Mouse (Mus musculus) forebrain, embryonic 13.5 days (tissue): ENCODE data around the gene Cidec. TPM values are rescaled to one million over a fixed set of nuclear protein-coding genes. Genes with fewer than 3 reads are reported as not detected.

Experiments used
- ATAC-seq: fragments of 200-750 bp; cut with Nextera tagmentation; 2 replicates; pipeline ENCODE4 v1.8.0; 2017
- H3K27ac ChIP-seq: fragments of 300-500 bp; sonication (generic); 2 replicates; pipeline ENCODE4 v1.5.1; 2015; ENCODE audit warnings: inconsistent platforms, mild to moderate bottlenecking, moderate library complexity
- H3K27me3 ChIP-seq: fragments of 300-500 bp; sonication (generic); 2 replicates; pipeline ENCODE4 v1.6.1; 2015; ENCODE audit warnings: mild to moderate bottlenecking, inconsistent platforms
- H3K36me3 ChIP-seq: fragments of 300-500 bp; sonication (generic); 2 replicates; pipeline ENCODE4 v1.6.1; 2015; ENCODE audit warnings: mild to moderate bottlenecking, inconsistent platforms; ENCODE audit not compliant: poor library complexity, severe bottlenecking
- H3K4me1 ChIP-seq: fragments of 300-500 bp; sonication (generic); 2 replicates; pipeline ENCODE4 v1.6.1; 2015; ENCODE audit warnings: inconsistent platforms
- H3K4me2 ChIP-seq: fragments of 300-500 bp; sonication (generic); 2 replicates; pipeline ENCODE4 v1.6.1; 2015; ENCODE audit warnings: inconsistent platforms, mild to moderate bottlenecking, moderate library complexity
- H3K4me3 ChIP-seq: fragments of 300-500 bp; sonication (generic); 2 replicates; pipeline ENCODE4 v1.5.1; 2015; ENCODE audit warnings: mild to moderate bottlenecking, inconsistent platforms
- H3K9ac ChIP-seq: fragments of 300-500 bp; sonication (generic); 2 replicates; pipeline ENCODE4 v1.6.1; 2015; ENCODE audit warnings: mild to moderate bottlenecking, inconsistent platforms
- H3K9me3 ChIP-seq: fragments of 300-500 bp; sonication (generic); replicated peaks from 2 replicates; pipeline ENCODE4 v1.6.1; 2016; ENCODE audit warnings: inconsistent platforms
- WGBS: fragments of 180-500 bp; shearing (Covaris S2); methylation state at CpG from one replicate; pipeline ENCODE4 v1.1.7; 2015; 5-methylcytosine and 5-hydroxymethylcytosine counted together
- polyA plus RNA-seq: library from polyadenylated mRNA; unstranded; fragments of >200 nt; fragmentation: Nextera tagmentation; extraction: Ambion mirVana; gene quantifications from 2 replicates; pipeline ENCODE4 v1.2.1, GENCODE M21; 2015

Cidec gene
- polyA plus RNA-seq, 1 experiment from 2014 or later = not detected

DNA sequence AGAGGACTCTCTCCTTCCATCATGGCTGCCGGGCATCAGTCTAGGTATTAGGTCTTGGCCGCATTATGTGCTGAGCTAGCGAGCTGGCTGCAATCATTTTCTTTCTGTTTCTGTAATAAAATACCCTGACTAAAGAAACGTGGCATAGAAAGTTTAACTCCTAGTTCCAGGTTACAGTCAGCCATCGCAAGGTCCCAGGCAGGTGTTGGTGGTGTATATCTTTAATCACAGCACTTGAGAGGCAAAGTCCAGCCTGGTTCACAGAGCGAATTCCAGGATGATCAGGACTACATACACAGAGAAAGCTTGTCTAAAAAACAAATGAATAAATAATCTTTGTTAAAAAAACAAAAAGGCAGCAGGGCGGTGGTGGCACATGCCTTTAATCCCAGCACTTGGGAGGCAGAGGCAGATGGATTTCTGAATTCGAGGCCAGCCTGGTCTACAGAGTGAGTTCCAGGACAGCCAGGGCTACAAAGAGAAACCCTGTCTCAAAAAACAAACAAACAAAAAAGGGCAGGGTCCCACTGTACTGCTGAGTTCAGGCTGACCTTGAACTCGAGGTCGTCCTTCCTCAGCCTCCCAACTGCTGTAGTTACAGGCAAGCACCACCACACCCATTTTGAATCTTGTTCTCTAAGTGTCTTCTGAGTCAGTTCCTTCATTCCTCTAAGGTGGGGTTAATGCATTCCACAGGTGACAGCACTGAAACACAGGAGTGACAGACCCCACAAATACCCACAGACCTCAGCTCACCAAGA lies 39.1 kb downstream of the Cidec start:
- no peak overlapping the region for H3K27ac ChIP-seq
- no peaks in the 10 kb centered on the region for H3K27me3 ChIP-seq
- no peak overlapping the region for H3K4me3 ChIP-seq
- no peak for ATAC-seq
- H3K36me3 ChIP-seq = peaks cover 21% of the 10 kb centered on the region
- H3K9me3 ChIP-seq = 0 out of 2 replicates have a peak, but pooled peaks cover 4% of the 10 kb centered on the region
- no peak overlapping the region for H3K4me2 ChIP-seq
- 83% methylated on average over 10 of the region's 10 CpGs for WGBS
- no peak overlapping the region for H3K9ac ChIP-seq
- H3K4me1 ChIP-seq = peaks cover 18% of the 10 kb centered on the region

DNA sequence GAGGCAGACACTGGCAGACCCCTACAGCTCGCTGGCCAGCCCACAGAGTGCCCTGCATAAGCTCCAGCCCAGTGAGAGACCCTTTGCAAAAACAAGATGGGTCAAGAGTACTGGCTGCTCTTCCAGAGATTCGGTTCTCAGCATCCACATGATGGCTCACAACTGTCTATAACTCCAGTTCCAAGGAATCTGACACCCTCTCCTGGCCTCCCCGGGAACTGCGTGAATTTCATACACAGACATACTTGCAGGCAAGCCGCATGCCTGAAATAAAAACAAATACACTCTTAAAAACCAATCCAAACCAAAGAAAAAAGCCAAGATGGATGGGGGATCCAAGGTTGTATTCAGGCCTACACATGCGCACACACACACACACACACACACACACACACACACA lies 40.1 kb downstream of the Cidec start:
- H3K27me3 ChIP-seq = no peaks in the 10 kb centered on the region
- 0 out of 2 replicates have a peak, but pooled peaks cover 4% of the 10 kb centered on the region for H3K9me3 ChIP-seq
- H3K4me1 ChIP-seq = peaks cover 20% of the 10 kb centered on the region
- no peak overlapping the region for H3K9ac ChIP-seq
- H3K27ac ChIP-seq = no peak overlapping the region
- H3K36me3 ChIP-seq = peaks cover 27% of the 10 kb centered on the region
- ATAC-seq = no peak
- WGBS = 93% methylated on average over 6 of the region's 6 CpGs
- H3K4me3 ChIP-seq = no peak overlapping the region
- no peak overlapping the region for H3K4me2 ChIP-seq

DNA sequence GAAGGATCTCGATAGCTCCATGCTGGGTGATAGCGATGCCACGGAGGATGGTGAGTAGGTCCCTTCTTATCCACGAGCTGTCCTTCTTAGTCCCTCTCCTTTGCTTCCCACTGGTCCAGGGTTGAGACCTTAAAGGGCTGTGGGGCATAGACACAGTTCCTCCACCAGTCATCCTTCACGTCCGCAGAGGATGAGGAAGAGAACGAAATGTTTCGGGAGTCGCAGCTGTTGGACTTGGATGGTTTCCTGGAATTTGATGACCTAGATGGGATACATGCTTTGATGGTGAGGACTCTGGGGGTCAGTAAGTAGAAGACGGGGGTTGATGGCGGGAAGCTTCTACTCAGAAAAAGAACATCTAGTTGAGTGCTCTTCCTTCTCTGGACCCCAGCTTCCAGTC lies 40.7 kb downstream of the Cidec start:
- H3K4me3 ChIP-seq = no peak overlapping the region

DNA sequence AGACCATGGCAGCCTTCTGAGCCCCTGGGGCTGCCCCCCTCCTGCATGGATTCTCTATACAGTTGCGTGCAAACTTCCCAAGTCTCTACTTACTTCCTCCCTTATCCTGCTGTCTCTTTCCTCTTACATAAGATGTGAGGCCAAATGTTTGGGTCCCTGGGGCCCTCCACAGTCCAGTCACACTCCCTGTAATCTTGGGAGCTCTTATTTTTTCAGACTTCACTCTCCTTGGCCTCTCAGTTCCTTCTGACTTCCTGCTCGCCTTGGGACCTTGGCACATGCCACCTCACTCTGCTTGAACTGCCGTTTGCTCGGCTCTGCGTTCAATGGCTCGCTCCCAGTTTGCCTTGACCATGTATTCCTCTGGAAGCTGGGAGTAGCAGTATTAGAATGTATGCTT lies 41.6 kb downstream of the Cidec start:
- no peak for ATAC-seq
- 89% methylated on average over 6 of the region's 6 CpGs for WGBS
- H3K4me3 ChIP-seq = no peak overlapping the region
- peaks cover 20% of the 10 kb centered on the region for H3K4me1 ChIP-seq
- H3K27ac ChIP-seq = no peak overlapping the region
- H3K36me3 ChIP-seq = peaks cover 42% of the 10 kb centered on the region
- H3K27me3 ChIP-seq = no peaks in the 10 kb centered on the region
- H3K9ac ChIP-seq = no peak overlapping the region
- no peak overlapping the region for H3K4me2 ChIP-seq
- H3K9me3 ChIP-seq = 0 out of 2 replicates have a peak, but pooled peaks cover 4% of the 10 kb centered on the region

More for the DNA sequence above, 40.7 kb downstream of the Cidec start:
- Histone ChIP-seq H3K4me1 (peaks cover 20% of the 10 kb centered on the region), H3K4me2 (no peak overlapping the region), H3K27me3 (no peaks in the 10 kb centered on the region), H3K27ac (no peak overlapping the region), H3K9ac (no peak overlapping the region), H3K36me3 (peaks cover 34% of the 10 kb centered on the region), H3K9me3 (0 out of 2 replicates have a peak, but pooled peaks cover 4% of the 10 kb centered on the region)
- 96% methylated on average over 11 of the region's 11 CpGs for WGBS
- ATAC-seq = no peak

DNA sequence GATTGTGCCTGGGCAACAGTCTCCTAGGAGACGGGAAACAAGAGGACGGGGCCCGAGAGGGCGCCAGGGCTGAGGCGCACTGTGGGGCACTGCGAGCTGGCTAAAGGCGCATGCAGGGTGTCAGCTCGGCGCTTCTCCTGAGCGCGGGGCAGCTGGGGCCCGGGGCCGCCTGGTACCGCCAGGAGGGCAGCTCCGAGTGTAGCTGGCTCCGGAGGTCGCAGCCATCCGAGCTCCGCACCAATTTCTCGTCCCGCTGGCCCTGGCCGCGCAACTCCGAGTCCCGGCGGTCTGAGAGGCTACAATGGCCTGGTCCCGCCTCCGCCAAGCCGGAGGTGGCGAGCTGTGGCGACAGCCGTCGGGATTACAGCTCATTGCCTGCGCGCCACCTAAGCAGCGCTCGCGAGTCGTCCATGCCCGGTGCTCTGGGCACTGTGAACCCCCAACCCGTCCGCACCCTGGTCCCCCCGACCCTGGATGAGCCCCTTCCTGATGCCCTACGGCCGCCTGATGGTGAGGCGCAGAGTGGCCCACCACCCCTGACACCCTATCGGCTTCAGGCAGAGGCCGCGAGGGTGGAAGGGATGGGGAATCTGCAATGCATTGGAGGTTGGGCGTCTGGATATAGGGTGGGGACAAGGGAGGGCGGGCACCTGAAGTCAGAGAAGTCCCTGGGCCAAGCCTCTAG lies 43.0 kb downstream of the Cidec start:
- peak overlapping the region; percentile 52 for H3K27ac ChIP-seq
- H3K4me3 ChIP-seq = peak overlapping the region; percentile 48
- H3K36me3 ChIP-seq = peaks cover 47% of the 10 kb centered on the region
- H3K9me3 ChIP-seq = 0 out of 2 replicates have a peak, but pooled peaks cover 4% of the 10 kb centered on the region
- peak overlapping the region; percentile 85 for H3K4me2 ChIP-seq
- H3K4me1 ChIP-seq = peaks cover 20% of the 10 kb centered on the region
- H3K27me3 ChIP-seq = no peaks in the 10 kb centered on the region
- peak; percentile 92 for ATAC-seq
- peak overlapping the region; percentile 74 for H3K9ac ChIP-seq
- under 1% methylated on average over 45 of the region's 51 CpGs for WGBS

DNA sequence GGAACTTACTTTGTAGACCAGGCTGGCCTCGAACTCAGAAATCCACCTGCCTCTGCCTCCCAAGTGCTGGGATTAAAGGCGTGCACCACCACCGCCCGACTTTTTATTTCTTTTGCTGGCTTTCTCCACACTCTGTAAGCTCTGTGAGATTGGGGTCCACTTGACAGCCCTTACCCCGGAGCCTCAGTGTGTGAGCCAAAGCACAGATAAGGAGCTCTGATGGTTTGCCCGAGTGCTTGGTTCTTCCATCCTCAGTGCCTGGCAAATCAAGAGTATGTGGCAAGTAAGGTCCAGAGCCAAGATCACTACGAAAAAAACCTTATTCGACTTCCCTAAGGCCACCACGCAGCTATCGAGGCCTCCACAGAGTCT lies 43.6 kb downstream of the Cidec start:
- ATAC-seq = peak; percentile 25
- 24% methylated on average over 10 of the region's 10 CpGs for WGBS

DNA sequence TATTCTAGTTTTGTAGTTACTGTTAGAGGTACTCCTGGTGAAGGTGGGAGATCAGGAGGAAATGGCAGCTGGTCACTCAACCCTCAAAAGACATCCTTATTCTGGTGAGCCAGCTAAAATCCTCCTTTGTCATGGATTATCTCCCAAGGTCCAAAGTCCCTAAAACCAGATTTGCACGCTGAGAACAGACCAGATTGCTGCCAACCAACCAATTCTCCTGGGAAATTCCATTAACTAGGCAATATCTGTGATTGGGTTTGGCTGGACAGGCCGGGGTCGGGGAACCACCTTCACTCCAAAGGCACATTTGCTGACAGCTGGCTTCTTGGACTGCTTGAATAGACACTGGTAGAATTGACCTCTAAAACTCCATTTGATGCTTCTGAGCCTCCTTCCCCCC lies 44.8 kb downstream of the Cidec start:
- Histone ChIP-seq H3K4me1 (peaks cover 20% of the 10 kb centered on the region), H3K4me2 (no peak overlapping the region), H3K9ac (no peak overlapping the region), H3K27ac (no peak overlapping the region), H3K36me3 (peaks cover 64% of the 10 kb centered on the region), H3K27me3 (no peaks in the 10 kb centered on the region), H3K4me3 (no peak overlapping the region), H3K9me3 (0 out of 2 replicates have a peak, but pooled peaks cover 4% of the 10 kb centered on the region)
- 90% methylated on average over 3 of the region's 3 CpGs for WGBS
- no peak for ATAC-seq

More for the DNA sequence above, 43.6 kb downstream of the Cidec start:
- peak overlapping the region; percentile 52 for H3K27ac ChIP-seq
- H3K4me1 ChIP-seq = peaks cover 20% of the 10 kb centered on the region
- peak overlapping the region; percentile 85 for H3K4me2 ChIP-seq
- 0 out of 2 replicates have a peak, but pooled peaks cover 4% of the 10 kb centered on the region for H3K9me3 ChIP-seq
- peak overlapping the region; percentile 74 for H3K9ac ChIP-seq
- peak overlapping the region; percentile 48 for H3K4me3 ChIP-seq
- H3K27me3 ChIP-seq = no peaks in the 10 kb centered on the region
- peaks cover 52% of the 10 kb centered on the region for H3K36me3 ChIP-seq

DNA sequence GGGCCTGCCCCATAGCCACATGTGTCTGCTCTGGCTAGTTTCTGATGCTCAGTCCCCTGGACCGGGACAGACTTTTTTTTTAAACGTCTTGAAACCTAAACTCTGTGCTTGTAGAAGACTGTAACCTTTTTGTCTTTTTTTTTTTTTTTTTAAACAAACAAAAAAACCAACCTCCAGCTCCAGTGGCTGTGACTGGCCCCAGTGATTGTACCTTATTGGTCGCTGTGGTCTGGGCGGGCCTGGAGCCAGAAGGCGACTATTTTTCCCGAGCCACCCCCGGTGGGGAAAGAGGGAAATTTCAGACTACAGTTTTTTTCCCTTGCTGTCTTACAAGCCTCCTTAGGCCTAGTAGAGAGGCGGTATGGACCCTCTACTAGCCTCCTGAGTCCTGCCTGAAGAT lies 46.6 kb downstream of the Cidec start, which contains the start of gene Ttll3:
Ttll3 (plus strand) TSS at position 301 of the 400 bp plus-strand sequence.
- Histone ChIP-seq H3K9ac (no peak within 1 kb of the TSS), H3K4me2 (no peak within 1 kb of the TSS), H3K27me3 (no peaks in the 10 kb centered on the region), H3K27ac (no peak within 1 kb of the TSS), H3K4me1 (peaks cover 20% of the 10 kb centered on the region), H3K9me3 (no peaks in the 10 kb centered on the region), H3K36me3 (peaks cover 70% of the 10 kb centered on the region), H3K4me3 (no peak within 1 kb of the TSS)
- ATAC-seq = no peak
- 81% methylated on average over 8 of the region's 8 CpGs for WGBS

DNA sequence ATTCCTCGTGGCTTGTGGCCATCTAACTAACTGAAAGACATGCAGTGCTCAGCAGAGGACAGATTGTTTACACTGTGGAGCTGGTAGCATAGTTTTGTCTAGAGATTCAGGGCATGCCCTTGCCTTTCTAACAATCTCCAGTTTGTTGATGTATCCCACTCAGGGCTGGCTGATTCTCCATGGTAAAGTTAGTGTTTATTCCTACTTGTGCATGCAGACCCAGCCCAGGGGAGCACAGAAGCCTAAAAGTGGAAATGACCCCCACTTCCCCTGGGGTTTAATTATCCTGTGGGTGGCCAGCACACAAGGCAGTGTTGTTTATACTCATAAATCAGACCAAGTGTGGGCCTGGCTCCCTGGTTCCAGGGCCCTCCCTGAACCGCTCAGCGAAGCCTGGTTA lies 49.5 kb downstream of the Cidec start:
- no peak overlapping the region for H3K9ac ChIP-seq
- no peaks in the 10 kb centered on the region for H3K4me1 ChIP-seq
- peaks cover 98% of the 10 kb centered on the region for H3K36me3 ChIP-seq
- H3K27me3 ChIP-seq = no peaks in the 10 kb centered on the region
- WGBS = 82% methylated on average over 3 of the region's 3 CpGs
- H3K4me2 ChIP-seq = no peak overlapping the region
- no peak overlapping the region for H3K4me3 ChIP-seq
- no peak overlapping the region for H3K27ac ChIP-seq
- no peak for ATAC-seq
- no peaks in the 10 kb centered on the region for H3K9me3 ChIP-seq

DNA sequence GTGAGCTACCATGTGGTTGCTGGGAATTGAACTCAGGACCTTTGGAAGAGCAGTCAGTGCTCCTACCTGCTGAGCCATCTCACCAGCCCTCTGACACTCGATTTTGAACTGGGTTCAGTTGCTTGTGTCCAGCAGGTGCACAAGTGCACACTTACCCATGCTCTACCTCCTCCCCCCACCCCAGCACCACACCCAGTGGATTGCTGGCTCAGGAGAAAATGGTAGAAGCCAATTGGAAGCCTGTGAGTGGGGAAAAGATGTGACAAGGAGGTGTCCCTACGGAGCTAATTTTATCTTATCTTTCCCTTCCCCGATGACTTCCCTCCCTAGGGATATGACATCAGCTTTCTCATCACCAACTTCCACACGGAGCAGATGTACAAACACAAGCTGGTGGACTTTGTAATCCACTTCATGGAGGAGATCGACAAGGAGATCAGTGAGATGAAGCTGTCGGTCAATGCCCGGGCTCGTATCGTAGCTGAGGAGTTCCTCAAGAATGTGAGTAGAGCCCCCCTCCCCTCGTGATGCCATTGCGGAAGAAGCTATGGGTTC lies 50.3 kb downstream of the Cidec start:
- ATAC-seq = no peak
- Histone ChIP-seq H3K27me3 (no peaks in the 10 kb centered on the region), H3K4me1 (no peaks in the 10 kb centered on the region), H3K36me3 (peaks cover 98% of the 10 kb centered on the region), H3K4me3 (no peak overlapping the region), H3K4me2 (no peak overlapping the region), H3K9me3 (no peaks in the 10 kb centered on the region), H3K27ac (no peak overlapping the region), H3K9ac (no peak overlapping the region)
- WGBS = 93% methylated on average over 11 of the region's 11 CpGs

DNA sequence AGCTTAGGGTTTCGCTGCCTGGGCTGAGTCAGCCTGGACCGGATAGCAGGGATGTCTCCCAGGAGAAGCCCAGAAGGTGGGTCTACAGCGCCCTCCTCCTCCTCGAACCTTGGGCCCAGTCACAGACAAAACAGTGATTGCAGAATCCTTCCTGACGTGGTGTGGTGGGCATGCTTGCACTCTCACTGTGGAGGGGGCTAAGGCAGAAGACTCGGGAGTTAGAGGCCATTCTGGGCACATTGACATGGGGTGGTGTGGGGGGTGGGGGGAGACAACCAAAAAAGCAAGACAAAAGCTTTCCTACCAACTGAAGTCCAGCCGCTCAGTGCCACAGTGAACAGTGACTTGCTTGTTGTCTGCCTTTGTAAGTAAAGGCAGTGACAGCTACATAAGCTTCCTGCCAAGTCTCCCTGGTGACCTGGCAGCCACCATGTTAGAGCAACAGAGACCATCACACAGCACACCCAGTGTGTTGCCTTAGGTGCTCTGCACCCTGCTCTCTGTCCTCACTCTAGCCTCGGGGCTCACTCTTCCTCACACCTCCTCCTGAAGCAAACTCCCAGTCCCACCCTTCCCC lies 51.1 kb downstream of the Cidec start:
- Histone ChIP-seq H3K36me3 (peaks cover 90% of the 10 kb centered on the region), H3K9me3 (no peaks in the 10 kb centered on the region), H3K4me3 (no peak overlapping the region), H3K27me3 (no peaks in the 10 kb centered on the region), H3K27ac (no peak overlapping the region), H3K4me2 (no peak overlapping the region), H3K4me1 (peaks cover 1% of the 10 kb centered on the region), H3K9ac (no peak overlapping the region)
- no peak for ATAC-seq
- 92% methylated on average over 8 of the region's 8 CpGs for WGBS

DNA sequence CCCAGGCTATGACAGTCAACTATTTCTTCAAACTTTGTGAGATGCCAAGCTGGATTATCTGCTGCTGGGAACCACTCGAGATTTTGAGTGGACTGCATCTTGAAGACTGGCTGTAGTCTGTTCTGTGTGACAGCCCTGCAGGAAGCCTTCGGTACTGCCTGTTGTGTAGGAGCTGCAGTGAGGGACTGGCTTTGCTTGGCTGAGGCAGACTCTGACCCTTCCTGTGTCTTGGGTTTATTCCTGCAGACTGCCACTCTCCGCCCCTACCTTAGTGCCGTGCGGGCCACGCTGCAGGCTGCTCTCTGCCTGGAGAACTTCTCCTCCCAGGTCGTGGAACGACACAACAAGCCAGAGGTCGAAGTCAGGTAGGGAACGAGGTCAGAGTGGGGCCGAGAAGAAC lies 55.1 kb downstream of the Cidec start:
- Histone ChIP-seq H3K9me3 (no peaks in the 10 kb centered on the region), H3K9ac (no peak overlapping the region), H3K4me2 (no peak overlapping the region), H3K27ac (no peak overlapping the region), H3K27me3 (no peaks in the 10 kb centered on the region), H3K4me3 (no peak overlapping the region), H3K4me1 (peaks cover 24% of the 10 kb centered on the region), H3K36me3 (peaks cover 56% of the 10 kb centered on the region)
- WGBS = 94% methylated on average over 11 of the region's 11 CpGs
- ATAC-seq = no peak
